Mouse (Mus musculus): ENCODE data around the gene March1. TPM values are rescaled to one million over a fixed set of nuclear protein-coding genes. Genes with fewer than 3 reads are reported as not detected.

Gene March1
- polyA plus RNA-seq, 1 experiment from 2014 or later, result 0.50 TPM

GRCm38 (mm10) chr8:66033651-66034050, 416.0 kb downstream of the March1 start:
- Histone ChIP-seq H3K9ac (ENCODE audit: low read length) (no peak overlapping the region), H3K36me3 (ENCODE audit: control insufficient read depth, insufficient read depth, low read length) (no peaks in the 10 kb centered on the region), H3K27me3 (ENCODE audit: control insufficient read depth, insufficient read depth, low read length) (no peaks in the 10 kb centered on the region), H3K9me3 (ENCODE audit: control insufficient read depth, low read length) (no peaks in the 10 kb centered on the region), H3K4me1 (replicated peaks; ENCODE audit: control insufficient read depth, insufficient read depth) (no peaks in the 10 kb centered on the region), H3K4me2 (replicated peaks; ENCODE audit: low read depth) (no peak overlapping the region), H3K27ac (replicated peaks) (no peak overlapping the region), H3K4me3 (ENCODE audit: low read depth, low read length) (no peak overlapping the region)
- 69% methylated on average over 3 of the region's 3 CpGs for WGBS
- no peak for DNase-seq (ENCODE audit: low spot score)
- ATAC-seq (ENCODE audit: low FRiP score, low TSS enrichment), result no peak
- TF ChIP-seq EP300 (optimal IDR thresholded peaks at IDR 0.05) (no peak), CTCF (IDR thresholded peaks at IDR 0.05; ENCODE audit: low read depth) (no peak)

- no peaks in the 10 kb centered on the region for H3K27me3 ChIP-seq (ENCODE audit: control insufficient read depth, insufficient read depth, low read length)
- ATAC-seq (ENCODE audit: low FRiP score, low TSS enrichment) (no peak), DNase-seq (ENCODE audit: low spot score) (no peak)
- H3K4me1 ChIP-seq (replicated peaks; ENCODE audit: control insufficient read depth, insufficient read depth), result no peaks in the 10 kb centered on the region
- TF ChIP-seq EP300 (optimal IDR thresholded peaks at IDR 0.05) (no peak), CTCF (IDR thresholded peaks at IDR 0.05; ENCODE audit: low read depth) (no peak)
- no peaks in the 10 kb centered on the region for H3K9me3 ChIP-seq (ENCODE audit: control insufficient read depth, low read length)
- no peak overlapping the region for H3K9ac ChIP-seq (ENCODE audit: low read length)
- WGBS, result 81% methylated on average over 3 of the region's 3 CpGs
- H3K36me3 ChIP-seq (ENCODE audit: control insufficient read depth, insufficient read depth, low read length), result no peaks in the 10 kb centered on the region
- H3K27ac ChIP-seq (replicated peaks), result no peak overlapping the region
- no peak overlapping the region for H3K4me2 ChIP-seq (replicated peaks; ENCODE audit: low read depth)
- no peak overlapping the region for H3K4me3 ChIP-seq (ENCODE audit: low read depth, low read length)
These were observed 416.7 kb downstream of the March1 start for GRCm38 (mm10) chr8:66034429-66034828.

- TF ChIP-seq CTCF (IDR thresholded peaks at IDR 0.05; ENCODE audit: low read depth), result no peak
- no peak for TF ChIP-seq EP300 (optimal IDR thresholded peaks at IDR 0.05)
- Histone ChIP-seq H3K9me3 (ENCODE audit: control insufficient read depth, low read length) (no peaks in the 10 kb centered on the region), H3K4me1 (replicated peaks; ENCODE audit: control insufficient read depth, insufficient read depth) (no peaks in the 10 kb centered on the region), H3K4me3 (ENCODE audit: low read depth, low read length) (no peak overlapping the region), H3K4me2 (replicated peaks; ENCODE audit: low read depth) (no peak overlapping the region), H3K9ac (ENCODE audit: low read length) (no peak overlapping the region), H3K36me3 (ENCODE audit: control insufficient read depth, insufficient read depth, low read length) (no peaks in the 10 kb centered on the region), H3K27ac (replicated peaks) (no peak overlapping the region), H3K27me3 (ENCODE audit: control insufficient read depth, insufficient read depth, low read length) (no peaks in the 10 kb centered on the region)
- DNase-seq (ENCODE audit: low spot score) (no peak), ATAC-seq (ENCODE audit: low FRiP score, low TSS enrichment) (no peak)
- whole genome bisulfite sequencing, result 80% methylated on average over 3 of the region's 3 CpGs
These were observed 476.5 kb downstream of the March1 start for GRCm38 (mm10) chr8:66094152-66094551.

- Histone ChIP-seq H3K4me2 (replicated peaks; ENCODE audit: low read depth) (no peak overlapping the region), H3K36me3 (ENCODE audit: control insufficient read depth, insufficient read depth, low read length) (no peaks in the 10 kb centered on the region), H3K27ac (replicated peaks) (no peak overlapping the region), H3K27me3 (ENCODE audit: control insufficient read depth, insufficient read depth, low read length) (no peaks in the 10 kb centered on the region), H3K4me1 (replicated peaks; ENCODE audit: control insufficient read depth, insufficient read depth) (no peaks in the 10 kb centered on the region), H3K4me3 (ENCODE audit: low read depth, low read length) (no peak overlapping the region), H3K9ac (ENCODE audit: low read length) (no peak overlapping the region), H3K9me3 (ENCODE audit: control insufficient read depth, low read length) (no peaks in the 10 kb centered on the region)
- ATAC-seq (ENCODE audit: low FRiP score, low TSS enrichment) (no peak), DNase-seq (ENCODE audit: low spot score) (no peak)
- TF ChIP-seq CTCF (IDR thresholded peaks at IDR 0.05; ENCODE audit: low read depth) (no peak), EP300 (optimal IDR thresholded peaks at IDR 0.05) (no peak)
- WGBS, result 67% methylated on average over 1 of the region's 1 CpGs
These were observed 480.4 kb downstream of the March1 start for GRCm38 (mm10) chr8:66098148-66098547.

- Histone ChIP-seq H3K36me3 (ENCODE audit: control insufficient read depth, insufficient read depth, low read length) (no peaks in the 10 kb centered on the region), H3K9me3 (ENCODE audit: control insufficient read depth, low read length) (no peaks in the 10 kb centered on the region), H3K27me3 (ENCODE audit: control insufficient read depth, insufficient read depth, low read length) (no peaks in the 10 kb centered on the region), H3K4me1 (replicated peaks; ENCODE audit: control insufficient read depth, insufficient read depth) (no peaks in the 10 kb centered on the region), H3K4me3 (ENCODE audit: low read depth, low read length) (no peak overlapping the region), H3K9ac (ENCODE audit: low read length) (no peak overlapping the region), H3K27ac (replicated peaks) (no peak overlapping the region), H3K4me2 (replicated peaks; ENCODE audit: low read depth) (no peak overlapping the region)
- ATAC-seq (ENCODE audit: low FRiP score, low TSS enrichment) (no peak), DNase-seq (ENCODE audit: low spot score) (no peak)
- WGBS, result 69% methylated on average over 2 of the region's 2 CpGs
- TF ChIP-seq EP300 (optimal IDR thresholded peaks at IDR 0.05) (no peak), CTCF (IDR thresholded peaks at IDR 0.05; ENCODE audit: low read depth) (no peak)
These were observed 501.6 kb downstream of the March1 start for GRCm38 (mm10) chr8:66119294-66119693.

GRCm38 (mm10) chr8:66159648-66160047, 541.9 kb downstream of the March1 start:
- Histone ChIP-seq H3K4me1 (replicated peaks; ENCODE audit: control insufficient read depth, insufficient read depth) (no peaks in the 10 kb centered on the region), H3K9me3 (ENCODE audit: control insufficient read depth, low read length) (no peaks in the 10 kb centered on the region), H3K9ac (ENCODE audit: low read length) (no peak overlapping the region), H3K4me3 (ENCODE audit: low read depth, low read length) (no peak overlapping the region), H3K4me2 (replicated peaks; ENCODE audit: low read depth) (no peak overlapping the region), H3K27me3 (ENCODE audit: control insufficient read depth, insufficient read depth, low read length) (no peaks in the 10 kb centered on the region), H3K27ac (replicated peaks) (no peak overlapping the region), H3K36me3 (ENCODE audit: control insufficient read depth, insufficient read depth, low read length) (no peaks in the 10 kb centered on the region)
- WGBS, result 85% methylated on average over 1 of the region's 1 CpGs
- ATAC-seq (ENCODE audit: low FRiP score, low TSS enrichment), result no peak
- TF ChIP-seq EP300 (optimal IDR thresholded peaks at IDR 0.05), result no peak
- TF ChIP-seq CTCF (IDR thresholded peaks at IDR 0.05; ENCODE audit: low read depth), result no peak
- DNase-seq (ENCODE audit: low spot score), result no peak
